Mouse (Mus musculus) cerebellum, adult 2 months (tissue): ENCODE results near the gene Cyp21a1. TPM values are rescaled to one million over a fixed set of nuclear protein-coding genes. Genes with fewer than 3 reads are reported as not detected.
"Not testable (repeated sequence)": the region's sequence is repeated elsewhere in the genome, so short reads cannot be mapped to it uniquely, and the experiment has no call there.

Experiments used
- DNase-seq, 2 experiments: peaks; one replicate each; pipeline ENCODE4 v3.0.0; 2021
- H3K27ac ChIP-seq: fragments of 200-500 bp; 2 replicates; pipeline ENCODE4 v1.5.1; 2012; ENCODE audit warnings: low read length, control low read depth, inconsistent platforms; ENCODE audit not compliant: insufficient read depth
- H3K27me3 ChIP-seq: fragments of 200-500 bp; 2 replicates; pipeline ENCODE4 v1.6.1; 2012; ENCODE audit warnings: inconsistent platforms, mild to moderate bottlenecking, low read length, moderate library complexity; ENCODE audit not compliant: control insufficient read depth, insufficient read depth
- H3K4me1 ChIP-seq: fragments of 200-500 bp; 2 replicates; pipeline ENCODE4 v1.6.1; 2011; ENCODE audit warnings: low read length; ENCODE audit not compliant: control insufficient read depth, insufficient read depth
- H3K4me3 ChIP-seq: fragments of 200-500 bp; replicated peaks from 2 replicates; pipeline ENCODE3; 2011; ENCODE audit warnings: mild to moderate bottlenecking, low read depth, low read length, control low read depth; ENCODE audit not compliant: insufficient read depth
- CTCF ChIP-seq: fragments of 200-500 bp; IDR thresholded peaks from 2 replicates; pipeline ENCODE4 v1.5.1; 2011; ENCODE audit warnings: low read depth, mild to moderate bottlenecking, control low read depth, low read length, moderate library complexity, borderline replicate concordance; ENCODE audit not compliant: insufficient read depth
- POLR2A ChIP-seq: fragments of 200-500 bp; IDR thresholded peaks from 2 replicates; pipeline ENCODE4 v1.6.1; 2011; ENCODE audit warnings: low read length, control low read depth, borderline replicate concordance; ENCODE audit not compliant: insufficient read depth
- WGBS: fragments of 180-500 bp; shearing (Covaris S2); methylation state at CpG from one replicate; pipeline ENCODE4 v1.1.7; 2018; 5-methylcytosine and 5-hydroxymethylcytosine counted together
- polyA plus RNA-seq: library from polyadenylated mRNA; depleted of rRNA; stranded (reverse); fragments of >200 nt; gene quantifications from 2 replicates; pipeline ENCODE4 v1.2.3, GENCODE M21; 2012; rRNA removed

Cyp21a1 gene
- polyA plus RNA-seq: not detected in 2 replicates

GRCm38 (mm10) chr17:34804301-34804700 lies at the start of gene Cyp21a1:
Gene Cyp21a1, minus strand, starts transcription at chr17:34804561.
- H3K27ac ChIP-seq, H3K4me1 ChIP-seq, DNase-seq, H3K4me3 ChIP-seq, H3K27me3 ChIP-seq: not testable (repeated sequence)
- WGBS: 86% methylated on average over 6 of the region's 6 CpGs

DNA sequence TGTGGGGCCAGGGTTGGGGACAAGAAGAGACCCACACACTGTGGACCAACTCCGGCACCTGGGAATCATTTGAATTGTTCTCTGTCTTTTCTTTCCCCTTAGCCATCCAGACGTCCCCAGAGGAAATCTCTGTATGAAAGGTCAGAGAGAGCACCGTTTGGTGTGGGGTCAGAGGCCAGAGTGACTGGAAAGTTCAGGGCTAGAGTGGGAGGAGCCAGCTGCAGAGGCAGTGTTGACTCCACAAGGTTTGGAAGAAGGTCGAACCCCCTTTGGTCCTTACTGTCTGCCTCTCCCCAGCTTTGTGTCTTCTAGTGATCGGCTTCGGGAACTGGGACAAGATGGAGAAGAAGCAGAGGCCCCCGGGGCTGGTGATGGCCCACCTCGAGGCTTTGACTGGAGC lies 49.1 kb upstream of the Cyp21a1 start:
- no peak for TF ChIP-seq CTCF
- no peak for TF ChIP-seq POLR2A
- H3K4me1 ChIP-seq: no peaks in the 10 kb centered on the region
- 80% methylated on average over 8 of the region's 8 CpGs for WGBS
- no peak for DNase-seq
- H3K4me3 ChIP-seq: no peak overlapping the region
- no peaks in the 10 kb centered on the region for H3K27me3 ChIP-seq
- no peak overlapping the region for H3K27ac ChIP-seq

GRCm38 (mm10) chr17:34850517-34851125 lies 46.3 kb upstream of the Cyp21a1 start:
- Histone ChIP-seq H3K4me1 (no peaks in the 10 kb centered on the region), H3K27ac (peak overlapping the region; percentile 35), H3K27me3 (no peaks in the 10 kb centered on the region), H3K4me3 (peak overlapping the region; percentile 77)
- TF ChIP-seq CTCF: no peak
- TF ChIP-seq POLR2A: no peak
- no peak for DNase-seq
- 1% methylated on average over 25 of the region's 25 CpGs for WGBS

DNA sequence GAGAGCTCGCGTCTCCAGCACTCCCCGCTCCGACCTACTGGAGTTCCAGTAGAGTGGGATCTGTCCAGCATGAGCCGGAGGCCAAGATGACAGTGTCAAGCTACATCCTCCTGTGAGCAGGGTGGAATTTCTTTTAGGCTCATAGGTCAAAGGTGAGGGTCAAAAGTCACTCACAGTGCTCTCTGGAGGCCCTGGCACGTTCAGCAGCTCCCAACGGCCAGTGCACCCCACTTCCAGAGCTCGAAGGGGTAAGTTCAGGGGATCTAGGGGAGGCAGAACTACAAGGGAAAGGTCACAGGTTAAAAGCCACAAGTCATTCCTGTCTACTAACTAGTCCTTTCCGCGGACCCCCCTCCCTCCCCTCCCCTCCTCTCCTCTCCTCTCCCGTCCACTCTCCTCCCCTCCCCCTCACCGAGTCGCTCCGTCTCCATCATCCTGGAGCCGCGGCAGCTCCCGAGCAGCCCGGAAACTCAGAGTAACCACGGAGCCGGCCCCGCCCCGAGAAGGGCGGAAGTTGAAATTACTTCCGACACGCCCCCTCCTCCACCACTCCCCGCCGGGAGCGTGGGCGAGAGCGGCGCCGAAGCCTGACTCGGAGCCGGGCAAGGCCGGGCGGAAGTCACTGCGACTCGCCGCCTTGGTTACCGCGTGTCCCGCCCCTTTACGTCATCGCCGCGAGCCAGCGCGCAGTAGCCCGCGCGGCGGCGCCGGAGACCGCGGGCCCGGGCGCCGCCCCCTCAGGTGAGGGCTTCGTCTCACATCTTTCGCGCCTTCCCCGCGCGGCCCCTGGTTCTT lies 45.6 kb upstream of the Cyp21a1 start, which contains the start of the genes Skiv2l and Nelfe:
Skiv2l (minus strand) TSS at position 489 of the 795 bp plus-strand sequence.
Nelfe (plus strand) TSS at position 670 of the 795 bp plus-strand sequence.
- Histone ChIP-seq H3K27ac (peak within 1 kb of the TSS; percentile 35), H3K4me1 (no peaks in the 10 kb centered on the region), H3K27me3 (no peaks in the 10 kb centered on the region), H3K4me3 (peak within 1 kb of the TSS; percentile 77)
- TF ChIP-seq POLR2A: peak; percentile 53
- TF ChIP-seq CTCF: no peak; the same call in 1 of the 2 replicates
- DNase-seq: peak; percentile 98
- WGBS: under 1% methylated on average over 58 of the region's 65 CpGs

DNA sequence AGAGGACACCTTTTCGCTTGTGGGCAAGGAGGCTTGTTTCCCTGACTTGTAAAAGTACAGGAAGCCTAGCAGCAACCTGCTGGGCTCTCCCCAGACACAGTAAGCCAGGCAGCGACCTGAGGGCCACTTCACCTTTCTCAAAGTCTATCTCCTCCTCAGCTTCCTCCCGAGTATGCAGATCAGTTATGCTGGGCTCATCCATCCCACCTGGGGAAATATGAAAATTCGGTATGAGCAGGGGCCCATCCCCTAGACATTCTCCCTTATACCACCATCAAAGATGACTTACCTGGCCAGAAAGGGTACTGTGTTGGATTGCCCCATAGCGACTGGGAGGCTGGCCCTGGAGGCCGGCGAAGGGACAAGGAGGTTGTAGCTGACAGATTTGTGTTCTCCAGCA lies 43.3 kb upstream of the Cyp21a1 start:
- H3K4me1 ChIP-seq: no peaks in the 10 kb centered on the region
- no peak overlapping the region for H3K27ac ChIP-seq
- 94% methylated on average over 7 of the region's 7 CpGs for WGBS
- no peak for DNase-seq
- no peak overlapping the region for H3K4me3 ChIP-seq
- H3K27me3 ChIP-seq: no peaks in the 10 kb centered on the region
- TF ChIP-seq POLR2A (no peak), CTCF (no peak)

- TF ChIP-seq POLR2A (no peak), CTCF (no peak)
- H3K27me3 ChIP-seq: no peaks in the 10 kb centered on the region
- WGBS: 86% methylated on average over 6 of the region's 6 CpGs
- H3K4me3 ChIP-seq: no peak overlapping the region
- no peak for DNase-seq
- H3K27ac ChIP-seq: no peak overlapping the region
- H3K4me1 ChIP-seq: no peaks in the 10 kb centered on the region
These were observed 42.8 kb upstream of the Cyp21a1 start for GRCm38 (mm10) chr17:34847192-34847591.

- Histone ChIP-seq H3K27me3 (no peaks in the 10 kb centered on the region), H3K4me3 (no peak overlapping the region), H3K27ac (no peak overlapping the region), H3K4me1 (no peaks in the 10 kb centered on the region)
- DNase-seq: no peak
- WGBS: 94% methylated on average over 13 of the region's 13 CpGs
- TF ChIP-seq POLR2A (no peak), CTCF (no peak)
These were observed 40.5 kb upstream of the Cyp21a1 start for GRCm38 (mm10) chr17:34844884-34845283.
